Mouse (Mus musculus) heart, embryonic 13.5 days (tissue): ENCODE measurements around the gene Gm17026. TPM values are rescaled to one million over a fixed set of nuclear protein-coding genes. Genes with fewer than 3 reads are reported as not detected.
"Not testable (repeated sequence)": the region's sequence is repeated elsewhere in the genome, so short reads cannot be mapped to it uniquely, and the experiment has no call there.

Source experiments
- ATAC-seq: fragments of 200-750 bp; cut with Nextera tagmentation; 2 replicates; pipeline ENCODE4 v1.8.0; 2017; ENCODE audit warnings: moderate TSS enrichment; ENCODE audit not compliant: insufficient number of reproducible peaks, low FRiP score, low TSS enrichment; ENCODE audit errors: extremely low read depth
- H3K27ac ChIP-seq: fragments of 300-500 bp; sonication (generic); replicated peaks from 2 replicates; pipeline ENCODE4 v1.5.1; 2015; ENCODE audit warnings: moderate library complexity, mild to moderate bottlenecking, inconsistent platforms
- H3K27me3 ChIP-seq: fragments of 300-500 bp; sonication (generic); replicated peaks from 2 replicates; pipeline ENCODE4 v1.6.1; 2015; ENCODE audit warnings: mild to moderate bottlenecking, inconsistent platforms
- H3K36me3 ChIP-seq: fragments of 300-500 bp; sonication (generic); 2 replicates; pipeline ENCODE4 v1.6.1; 2015; ENCODE audit warnings: mild to moderate bottlenecking, inconsistent platforms
- H3K4me1 ChIP-seq: fragments of 300-500 bp; sonication (generic); 2 replicates; pipeline ENCODE4 v1.6.1; 2015; ENCODE audit warnings: inconsistent platforms
- H3K4me2 ChIP-seq: fragments of 300-500 bp; sonication (generic); 2 replicates; pipeline ENCODE4 v1.6.1; 2015; ENCODE audit warnings: inconsistent platforms, mild to moderate bottlenecking, moderate library complexity
- H3K4me3 ChIP-seq: fragments of 300-500 bp; sonication (generic); 2 replicates; pipeline ENCODE4 v1.5.1; 2015; ENCODE audit warnings: moderate library complexity, mild to moderate bottlenecking, inconsistent platforms
- H3K9ac ChIP-seq: fragments of 300-500 bp; sonication (generic); 2 replicates; pipeline ENCODE4 v1.6.1; 2015; ENCODE audit warnings: inconsistent platforms, mild to moderate bottlenecking, moderate library complexity
- H3K9me3 ChIP-seq: fragments of 300-500 bp; sonication (generic); 2 replicates; pipeline ENCODE4 v1.6.1; 2016; ENCODE audit warnings: inconsistent platforms
- WGBS: fragments of 180-500 bp; shearing (Covaris S2); methylation state at CpG from one replicate; pipeline ENCODE4 v1.1.7; 2015; ENCODE audit warnings: mixed read lengths; 5-methylcytosine and 5-hydroxymethylcytosine counted together
- microRNA-seq: library from miRNA; unstranded; fragments of <30 nt; microRNA quantifications from one replicate; pipeline ENCODE4, GENCODE M21; 2016
- polyA plus RNA-seq: library from polyadenylated mRNA; unstranded; fragments of >200 nt; fragmentation: Nextera tagmentation; extraction: Ambion mirVana; gene quantifications from 2 replicates; pipeline ENCODE4 v1.2.1, GENCODE M21; 2015

Gm17026 gene
- not detected in 2 replicates for polyA plus RNA-seq

GRCm38 (mm10) chr14:42259948-42260347 is at the start of gene Gm17026:
TSS of gene Gm17026 (minus strand) at chr14:42260048.
- not testable (repeated sequence) for H3K4me3 ChIP-seq, H3K9ac ChIP-seq, H3K27me3 ChIP-seq, ATAC-seq, H3K4me2 ChIP-seq, H3K9me3 ChIP-seq, H3K4me1 ChIP-seq, H3K27ac ChIP-seq, H3K36me3 ChIP-seq
- no CpG with 5 or more reads among the region's 3 CpGs for WGBS

- not testable (repeated sequence) for H3K9me3 ChIP-seq, H3K36me3 ChIP-seq, H3K4me2 ChIP-seq, H3K9ac ChIP-seq, H3K27me3 ChIP-seq, ATAC-seq, H3K4me1 ChIP-seq, H3K4me3 ChIP-seq, H3K27ac ChIP-seq
- WGBS: no CpG with 5 or more reads among the region's 3 CpGs
Measured at GRCm38 (mm10) chr14:42297258-42297657, 37.4 kb upstream of the Gm17026 start, which contains the start of gene Gm9611. TSS of gene Gm9611 (minus strand) at chr14:42297358.

GRCm38 (mm10) chr14:42216766-42217537 is 42.9 kb downstream of the Gm17026 start:
- not testable (repeated sequence) for H3K4me3 ChIP-seq, H3K27me3 ChIP-seq, ATAC-seq, H3K9me3 ChIP-seq, H3K4me2 ChIP-seq, H3K9ac ChIP-seq, H3K4me1 ChIP-seq, H3K27ac ChIP-seq, H3K36me3 ChIP-seq
- 65% methylated on average over 9 of the region's 10 CpGs for WGBS

Small RNAs within 50 kb of the gene (microRNA-seq; reads per million reads assigned to microRNA genes)
- gene Gm25208 (not detected), gene Gm25892 (not detected)

Other genes starting within 250 kb of the Gm17026 start
- gene Gm7951, start 142.7 kb downstream of the Gm17026 start, polyA plus RNA-seq: not detected in 2 replicates
- not detected in 2 replicates for gene Gm17027, start 97.4 kb downstream of the Gm17026 start, polyA plus RNA-seq
- gene Gm3573, start 69.3 kb downstream of the Gm17026 start, polyA plus RNA-seq: not detected in 2 replicates
- gene Gm9611, start 37.3 kb upstream of the Gm17026 start, polyA plus RNA-seq: not detected in 2 replicates
- not detected in 2 replicates for gene Gm7995, start 50.2 kb upstream of the Gm17026 start, polyA plus RNA-seq
- gene Gm8005, start 179.6 kb upstream of the Gm17026 start, polyA plus RNA-seq: not detected in 2 replicates
- not detected in 2 replicates for gene Gm8011, start 203.8 kb upstream of the Gm17026 start, polyA plus RNA-seq
- gene Gm8020, start 242.3 kb upstream of the Gm17026 start, polyA plus RNA-seq: not detected in 2 replicates